Mouse (Mus musculus) right cerebral cortex, postnatal 25 days (tissue): ENCODE results near the gene Aldh1b1.
A peak's percentile ranks its signal among the peaks of the same experiment; 100 is the strongest.

Experiments used
- DNase-seq: peaks from one replicate; pipeline ENCODE4 v3.0.0; 2022

Aldh1b1 gene

DNA sequence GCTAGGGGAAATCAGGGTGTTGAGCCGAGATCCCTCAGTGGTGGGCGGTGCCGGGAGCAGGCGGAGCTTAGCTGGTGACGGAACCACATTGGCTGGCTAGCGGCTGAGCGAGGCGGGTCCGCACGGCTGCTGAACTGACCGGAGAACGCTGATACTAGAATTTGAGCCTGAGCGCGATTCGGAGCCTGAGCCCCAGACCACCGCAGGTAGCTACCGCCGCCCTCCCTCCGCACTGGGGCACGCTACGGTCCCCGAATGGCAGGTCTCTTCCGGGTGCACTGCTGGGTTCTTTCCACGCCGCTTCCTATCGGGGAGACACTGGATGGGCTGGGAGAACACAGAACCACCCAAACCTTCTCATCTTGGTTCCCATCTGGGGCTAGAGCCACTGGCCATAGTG lies at the start of gene Aldh1b1:
Gene Aldh1b1 (plus strand): TSS at position 59 of the 400 bp plus-strand sequence.
- DNase-seq: peak; percentile 70

- DNase-seq: no peak
Measured at GRCm38 (mm10) chr4:45749449-45749848, 49.4 kb upstream of the Aldh1b1 start.

DNA sequence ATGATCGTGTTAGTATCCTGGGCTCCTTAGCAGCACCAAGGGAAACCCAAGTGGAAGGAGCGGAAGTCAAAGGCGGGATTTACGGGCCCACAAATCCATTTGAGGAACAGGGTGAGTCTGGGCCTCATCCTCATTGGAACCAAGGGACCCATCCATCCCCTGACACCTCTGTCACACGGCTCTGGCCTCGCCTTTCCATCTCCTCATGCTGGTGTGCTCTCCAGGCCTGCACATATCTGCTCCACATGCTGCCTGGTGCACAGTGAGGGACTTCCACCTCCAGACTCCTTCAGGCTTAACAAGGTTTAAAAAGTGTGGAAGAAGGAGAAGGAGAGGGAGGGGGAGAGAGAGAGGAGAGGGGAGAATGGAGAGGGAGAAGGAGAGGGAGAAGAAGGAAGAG lies 48.3 kb upstream of the Aldh1b1 start:
- no peak for DNase-seq

DNA sequence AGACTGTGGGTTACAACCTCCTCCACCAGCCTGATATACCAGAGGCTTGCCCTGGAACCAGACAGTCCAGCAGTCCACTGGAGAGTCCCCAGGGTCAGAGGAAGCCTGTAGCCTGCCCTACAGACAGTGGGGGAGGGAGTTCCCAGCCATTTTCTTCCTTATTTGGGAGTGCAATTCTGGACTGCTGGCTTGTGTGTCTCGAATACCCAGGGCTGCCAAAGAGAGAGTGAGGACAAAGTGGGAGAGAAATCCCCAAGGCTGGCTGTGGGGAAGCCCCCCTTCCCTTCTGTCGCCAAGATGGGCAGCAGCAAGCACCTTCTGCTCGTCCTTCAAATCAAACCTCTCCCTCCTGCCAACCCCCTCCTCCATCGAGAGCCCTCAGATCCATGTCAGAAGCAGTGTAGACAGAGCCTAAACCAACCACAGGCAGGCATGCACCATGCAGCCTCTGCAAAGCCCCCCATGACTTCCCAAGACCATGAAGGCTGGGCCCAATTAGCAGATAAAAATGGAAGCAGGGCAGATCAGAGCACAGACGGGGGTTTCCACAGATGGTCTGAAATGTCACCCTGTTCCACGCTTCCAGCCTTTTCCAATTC lies 45.5 kb upstream of the Aldh1b1 start:
- no peak for DNase-seq

GRCm38 (mm10) chr4:45754171-45754570 lies 44.7 kb upstream of the Aldh1b1 start:
- DNase-seq: no peak

- DNase-seq: no peak
Measured at GRCm38 (mm10) chr4:45755097-45755496, 43.7 kb upstream of the Aldh1b1 start.

- peak; percentile 81 for DNase-seq
Measured at GRCm38 (mm10) chr4:45755881-45756280, 42.9 kb upstream of the Aldh1b1 start.

DNA sequence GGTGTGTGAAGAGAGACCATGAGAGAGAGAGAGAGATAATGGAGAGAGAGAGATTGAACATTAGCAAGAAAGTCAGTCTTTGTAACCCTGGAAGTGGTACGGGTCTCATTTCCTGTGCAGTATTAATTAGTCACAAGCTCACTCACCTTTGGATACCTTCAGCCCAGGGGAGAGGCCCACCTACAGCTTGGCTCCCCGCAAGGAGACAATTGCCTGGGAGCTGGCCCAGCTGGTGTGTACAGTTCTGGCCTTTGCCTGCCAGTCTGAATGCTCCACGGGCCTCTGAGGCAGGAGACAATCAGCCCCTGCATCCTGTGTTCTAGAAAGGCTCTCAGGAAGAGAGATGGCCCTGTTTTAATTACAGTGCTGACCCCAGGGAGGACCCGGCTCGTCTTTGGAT lies 40.9 kb upstream of the Aldh1b1 start:
- DNase-seq: no peak

DNA sequence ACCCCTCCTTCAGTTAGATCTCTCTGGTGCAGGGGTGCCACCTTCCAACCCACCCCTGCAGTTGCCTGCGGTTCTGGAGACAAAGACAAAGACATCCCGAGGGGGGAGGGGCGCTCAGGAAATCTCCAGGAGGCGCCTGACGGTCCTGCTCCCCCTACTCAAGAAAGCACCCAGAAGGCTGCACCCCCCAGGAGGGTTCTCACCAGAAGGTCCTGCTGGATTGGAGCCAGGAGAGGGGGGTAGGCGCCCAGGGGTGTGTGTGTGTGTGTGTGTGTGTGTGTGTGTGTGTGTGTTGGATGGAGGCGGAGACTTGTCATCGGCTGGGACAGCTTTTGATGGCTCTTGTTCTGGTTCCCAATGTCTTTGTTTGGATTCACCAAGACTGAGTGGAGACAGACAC lies 39.4 kb upstream of the Aldh1b1 start:
- DNase-seq: no peak

- no peak for DNase-seq
Measured at GRCm38 (mm10) chr4:45762600-45762999, 36.2 kb upstream of the Aldh1b1 start.

DNA sequence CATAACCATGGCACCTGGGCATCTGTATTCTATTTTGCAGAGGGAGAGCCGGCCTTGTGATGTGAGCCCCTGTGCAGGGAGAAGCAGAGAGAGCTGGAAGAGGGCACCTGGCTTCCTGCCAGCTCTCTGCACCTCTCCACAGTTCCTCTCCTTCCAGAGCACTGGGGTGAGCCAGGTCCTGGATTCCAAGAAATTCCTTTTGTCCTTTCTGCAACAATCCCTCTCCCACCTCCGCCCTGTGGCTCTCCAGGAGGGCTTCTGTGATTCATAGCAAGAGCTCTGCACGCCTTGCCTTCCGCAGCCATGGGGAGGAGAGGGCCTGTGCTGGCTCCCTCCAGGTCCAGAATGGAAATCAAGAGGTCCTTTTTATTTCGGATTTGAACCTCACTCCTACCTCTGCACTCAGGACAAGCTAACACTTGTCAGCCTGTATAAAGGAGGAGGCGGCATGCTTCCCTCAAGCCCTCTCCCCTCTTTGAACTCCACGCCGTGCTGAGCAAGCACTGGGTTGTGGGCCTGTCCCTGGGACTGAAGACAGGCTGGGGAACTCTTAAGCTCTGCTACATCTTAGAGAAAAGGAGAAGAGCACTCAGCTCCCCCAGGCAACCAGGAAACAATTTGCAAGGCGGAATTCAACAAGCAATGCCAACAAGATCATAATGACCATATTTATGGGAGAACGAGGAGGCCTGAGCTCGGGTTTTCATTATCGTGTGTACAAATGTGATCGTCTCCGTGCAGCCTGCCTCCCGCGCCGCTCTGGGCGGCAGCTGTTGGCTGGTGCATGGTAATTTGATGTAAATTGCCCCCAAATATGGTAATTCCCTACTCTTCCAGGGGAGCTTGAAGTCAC lies 35.3 kb upstream of the Aldh1b1 start:
- no peak for DNase-seq

- DNase-seq: peak; percentile 40
Measured at GRCm38 (mm10) chr4:45764141-45764494, 34.7 kb upstream of the Aldh1b1 start.

DNA sequence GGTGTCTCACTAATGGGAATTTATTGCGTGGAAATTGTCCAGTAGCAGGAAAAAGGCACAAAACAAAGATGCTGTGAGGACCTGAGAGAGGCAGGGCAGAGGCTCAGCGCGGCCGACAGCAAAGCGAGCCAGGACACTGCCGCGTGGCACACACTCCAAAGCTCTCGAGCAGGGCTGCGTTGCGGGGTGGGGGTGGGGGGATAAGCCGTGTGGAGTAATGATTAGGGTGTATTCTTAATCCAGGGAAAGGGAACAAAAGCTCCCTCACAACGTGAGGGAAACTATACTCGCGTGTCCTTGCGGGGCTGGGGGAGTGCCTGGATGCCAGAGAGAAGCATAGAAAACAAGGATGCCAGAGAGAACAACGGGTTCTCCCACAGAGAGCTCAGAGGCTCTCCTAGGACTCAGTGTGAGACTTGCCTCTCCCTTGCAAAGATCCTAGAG lies 33.7 kb upstream of the Aldh1b1 start:
- DNase-seq: no peak

GRCm38 (mm10) chr4:45765565-45766201 lies 33.1 kb upstream of the Aldh1b1 start:
- DNase-seq: no peak

- DNase-seq: no peak
Measured at GRCm38 (mm10) chr4:45766774-45767173, 32.0 kb upstream of the Aldh1b1 start.

DNA sequence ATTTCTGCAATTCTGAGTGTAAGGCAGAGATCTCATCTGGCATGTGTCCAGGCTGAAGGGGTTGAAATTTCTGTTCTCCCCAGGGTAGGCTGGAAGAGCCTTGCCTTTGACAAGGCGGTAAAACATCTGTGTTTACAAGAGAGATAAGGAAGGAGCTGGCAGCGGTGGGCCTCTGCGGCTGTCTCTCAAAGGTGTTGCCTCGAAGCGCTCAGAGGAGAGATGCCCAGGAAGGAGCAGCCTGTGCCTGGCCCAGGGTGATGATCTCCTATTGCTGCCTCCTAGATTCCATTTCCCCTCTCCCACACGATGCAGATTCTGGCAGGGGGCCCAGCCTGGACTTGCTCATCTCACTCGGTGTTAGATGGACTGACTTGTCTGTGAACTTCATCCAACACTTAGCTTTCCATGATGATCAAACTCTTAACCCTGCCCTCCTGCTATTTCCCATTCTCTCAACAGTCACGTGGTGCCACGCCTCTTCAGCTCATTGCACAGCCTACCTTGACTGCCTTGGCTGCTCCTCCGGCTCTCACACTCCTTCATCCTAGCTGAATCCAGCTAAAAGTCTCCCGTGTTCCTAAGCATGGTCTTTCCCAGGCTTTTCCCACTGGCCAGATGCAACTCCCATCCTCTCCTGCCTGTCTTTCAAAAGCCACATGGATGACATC lies 30.8 kb upstream of the Aldh1b1 start:
- DNase-seq: no peak

- no peak for DNase-seq
Measured at GRCm38 (mm10) chr4:45769141-45769540, 29.7 kb upstream of the Aldh1b1 start.

- no peak for DNase-seq
Measured at GRCm38 (mm10) chr4:45769791-45770637, 28.8 kb upstream of the Aldh1b1 start.

- DNase-seq: no peak
Measured at GRCm38 (mm10) chr4:45770638-45771033, 28.2 kb upstream of the Aldh1b1 start.

- no peak for DNase-seq
Measured at GRCm38 (mm10) chr4:45771173-45771572, 27.6 kb upstream of the Aldh1b1 start.

GRCm38 (mm10) chr4:45771619-45772018 lies 27.2 kb upstream of the Aldh1b1 start:
- DNase-seq: peak; percentile 42

GRCm38 (mm10) chr4:45783671-45784070 lies 15.2 kb upstream of the Aldh1b1 start:
- no peak for DNase-seq
